Mouse (Mus musculus) heart, postnatal 0 days (tissue): ENCODE results near the gene Evi5l.

Experiments used
- CTCF ChIP-seq: IDR thresholded peaks from 2 replicates; pipeline ENCODE4 v1.5.1; 2016; ENCODE audit warnings: antibody characterized with exemption, control low read depth, low read depth
- EP300 ChIP-seq: IDR thresholded peaks from 2 replicates; pipeline ENCODE4 v1.6.1; 2016; ENCODE audit warnings: antibody characterized with exemption, low read depth

DNA sequence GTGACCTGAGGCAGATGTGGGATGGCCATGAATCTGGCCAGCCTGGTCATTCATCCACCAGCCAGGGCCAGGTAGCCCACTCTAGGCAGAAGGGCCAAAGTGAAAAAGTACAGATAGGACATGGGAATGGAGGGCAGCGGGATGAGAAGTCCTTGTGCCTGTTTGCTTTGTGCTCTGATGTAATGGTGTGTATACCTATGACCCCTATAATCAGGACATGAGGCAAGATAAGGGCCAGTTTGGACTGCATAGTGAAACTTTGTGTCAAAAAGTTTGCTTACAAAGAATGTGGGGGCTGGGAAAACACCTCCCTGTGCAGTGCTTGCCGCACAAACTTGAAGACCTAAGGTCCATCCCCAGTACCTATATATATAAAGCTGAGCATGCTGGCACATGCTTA, 19.8 kb downstream of the Evi5l start:
- no peak for TF ChIP-seq EP300
- no peak for TF ChIP-seq CTCF
